Mouse (Mus musculus) Patski (cell line): Measurements from ENCODE around the gene Epn2. TPM values are rescaled to one million over a fixed set of nuclear protein-coding genes. Genes with fewer than 3 reads are reported as not detected.

Source experiments
- ATAC-seq: fragments of 100-300 bp; one replicate; pipeline ENCODE4 v1.8.0; 2021
- CTCF ChIA-PET: fragments of 350-600 bp; sonication (Branson Sonifier 250); formaldehyde crosslinking; loops from one replicate; lab custom pipeline; 2022; ENCODE audit warnings: inconsistent platforms; lab: Charles Lee
- POLR2A ChIA-PET: fragments of 350-600 bp; sonication (Branson Sonifier 250); formaldehyde crosslinking; loops from one replicate; lab custom pipeline; 2022; ENCODE audit warnings: antibody characterized with exemption, inconsistent platforms; lab: Charles Lee
- DNase-seq: peaks from one replicate; pipeline ENCODE4 v3.0.0-alpha.2; 2011; ENCODE audit warnings: low read depth, low spot score
- H3K27me3 ChIP-seq: fragments of 371-371 bp; one replicate; pipeline ENCODE4 v1.5.1; 2021
- CTCF ChIP-seq: fragments of 100-300 bp; IDR thresholded peaks from one replicate; pipeline ENCODE4 v1.5.1; 2021
- in situ Hi-C: fragments of 300-500 bp; cut with MboI; formaldehyde crosslinking; loops from 3 replicates; pipeline ENCODE4 v1.11.1; 2018; ENCODE audit warnings: low pct_unique_long_range_greater_than_20kb, mixed read lengths
- polyA plus RNA-seq: library from polyadenylated mRNA; unstranded; gene quantifications from one replicate; pipeline ENCODE4 v1.2.3, GENCODE M21; 2021

Gene Epn2
- polyA plus RNA-seq, 1 experiment from 2014 or later: 84.4 TPM

DNA sequence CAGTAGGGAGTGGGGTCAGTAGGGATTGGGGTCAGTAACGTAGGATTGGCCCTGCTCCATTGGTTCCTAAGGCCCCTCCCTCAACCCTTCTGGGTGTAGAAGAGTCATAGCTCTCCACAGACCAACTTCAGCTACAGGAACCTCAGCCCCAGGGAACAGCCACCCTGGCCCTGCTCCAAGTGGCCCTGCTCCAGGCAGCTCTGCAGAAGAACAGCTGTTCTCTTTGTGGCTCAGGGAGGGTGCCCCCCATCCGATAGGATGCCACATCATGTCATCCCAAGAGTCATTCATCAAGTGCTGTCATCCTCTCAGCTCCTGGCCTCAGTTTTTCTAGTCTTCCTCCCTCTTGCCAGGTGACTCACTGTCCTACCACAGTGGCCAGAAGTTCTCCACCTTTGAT is 92.1 kb downstream of the Epn2 start:
- no peaks in the 10 kb centered on the region for H3K27me3 ChIP-seq
- TF ChIP-seq CTCF: no peak

DNA sequence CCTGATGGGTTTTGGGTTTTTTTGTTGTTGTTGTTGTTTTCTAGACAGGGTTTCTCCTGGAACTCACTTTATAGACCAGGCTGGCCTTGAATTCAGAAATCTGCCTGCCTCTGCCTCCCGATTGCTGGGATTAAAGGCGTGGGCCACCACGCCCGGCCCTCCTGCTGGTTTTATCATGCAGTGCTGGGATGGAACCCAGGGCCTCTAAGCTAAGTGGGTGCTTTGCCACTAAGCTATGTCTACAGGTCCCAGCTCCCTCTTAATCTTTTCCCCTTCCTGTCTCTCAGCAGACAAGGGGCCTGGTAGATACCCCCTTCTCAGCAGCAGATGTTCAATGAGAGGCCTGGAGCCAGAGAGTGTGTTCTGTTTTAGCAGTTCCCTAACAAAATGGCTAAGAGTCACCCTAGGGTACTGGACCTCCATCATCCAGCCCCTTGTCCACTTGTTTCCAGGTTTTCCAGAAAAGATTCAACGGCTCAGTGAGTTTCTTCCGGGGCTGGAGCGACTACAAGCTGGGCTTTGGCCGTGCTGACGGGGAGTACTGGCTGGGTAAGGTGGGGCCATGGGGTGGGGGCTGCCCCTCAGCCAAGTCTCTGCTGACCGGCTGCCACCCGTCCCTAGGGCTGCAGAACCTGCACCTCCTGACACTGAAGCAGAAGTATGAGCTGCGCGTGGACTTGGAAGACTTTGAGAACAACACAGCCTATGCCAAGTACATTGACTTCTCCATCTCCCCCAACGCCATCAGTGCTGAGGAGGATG is 92.8 kb downstream of the Epn2 start:
- in situ Hi-C loops: no loop called here
- CTCF ChIA-PET: interaction anchor here (1.1 to 1.6 kb wide), 2 partner anchors 18 kb away, joined by 3 read pairs; partner anchors contain the start of gene B9d1
- no peak for DNase-seq
- TF ChIP-seq CTCF: no peak
- ATAC-seq: no peak
- POLR2A ChIA-PET: no interaction called here
- no peaks in the 10 kb centered on the region for H3K27me3 ChIP-seq

More for the DNA sequence above, 92.1 kb downstream of the Epn2 start:
- no peak for DNase-seq
- ChIA-PET POLR2A (no interaction called here), CTCF (interaction anchor here (1.6 kb wide), 1 partner anchor 17 kb away, joined by 3 read pairs; the partner anchor contains the start of gene B9d1)
- in situ Hi-C loops: no loop called here
- no peak for ATAC-seq

DNA sequence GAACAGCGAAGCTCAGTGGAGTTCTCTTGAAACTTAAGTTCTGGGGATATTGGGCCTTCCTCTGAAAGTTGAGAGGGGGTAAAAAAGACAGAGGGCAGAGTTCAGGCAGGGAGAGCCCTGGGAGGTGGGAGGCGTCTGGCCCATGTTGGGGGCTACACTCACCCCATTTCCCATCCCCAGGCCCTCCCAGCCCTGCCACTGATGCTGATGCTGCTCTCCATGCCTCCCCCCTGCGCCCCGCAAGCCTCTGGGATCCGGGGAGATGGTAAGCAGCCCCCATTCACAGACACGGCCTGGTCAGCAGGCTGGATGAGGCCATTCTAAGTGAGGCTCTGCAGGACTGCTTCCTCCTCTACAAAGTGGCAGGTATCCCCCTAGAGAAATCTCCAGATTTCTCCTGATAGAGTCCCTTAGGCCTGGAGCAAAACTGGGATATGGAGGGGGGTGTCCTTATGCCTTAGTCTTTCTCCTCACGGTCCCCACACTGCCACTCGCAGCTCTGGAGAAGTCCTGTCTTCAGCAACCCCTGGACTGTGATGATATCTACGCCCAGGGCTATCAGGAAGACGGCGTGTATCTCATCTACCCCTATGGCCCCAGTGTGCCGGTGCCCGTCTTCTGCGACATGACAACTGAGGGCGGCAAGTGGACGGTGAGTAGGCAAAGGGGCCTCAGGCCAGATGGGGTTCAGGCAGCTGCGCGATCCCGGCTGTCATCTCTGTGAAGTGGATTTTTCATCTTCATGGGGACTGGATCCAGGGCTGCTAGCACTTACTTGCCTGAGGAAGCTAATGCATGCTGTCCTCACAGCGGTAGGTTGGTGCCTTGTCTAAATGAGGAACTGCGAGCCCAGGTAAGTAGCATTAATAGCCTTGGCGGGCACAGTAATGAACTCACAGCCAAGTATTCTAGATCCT is 93.7 kb downstream of the Epn2 start:
- ATAC-seq: no peak
- TF ChIP-seq CTCF: no peak
- POLR2A ChIA-PET: no interaction called here
- CTCF ChIA-PET: interaction anchor here (1.1 kb wide), 1 partner anchor 18 kb away, joined by 3 read pairs; no protein-coding TSS in a partner anchor
- no peaks in the 10 kb centered on the region for H3K27me3 ChIP-seq
- in situ Hi-C loops: no loop called here
- DNase-seq: no peak

DNA sequence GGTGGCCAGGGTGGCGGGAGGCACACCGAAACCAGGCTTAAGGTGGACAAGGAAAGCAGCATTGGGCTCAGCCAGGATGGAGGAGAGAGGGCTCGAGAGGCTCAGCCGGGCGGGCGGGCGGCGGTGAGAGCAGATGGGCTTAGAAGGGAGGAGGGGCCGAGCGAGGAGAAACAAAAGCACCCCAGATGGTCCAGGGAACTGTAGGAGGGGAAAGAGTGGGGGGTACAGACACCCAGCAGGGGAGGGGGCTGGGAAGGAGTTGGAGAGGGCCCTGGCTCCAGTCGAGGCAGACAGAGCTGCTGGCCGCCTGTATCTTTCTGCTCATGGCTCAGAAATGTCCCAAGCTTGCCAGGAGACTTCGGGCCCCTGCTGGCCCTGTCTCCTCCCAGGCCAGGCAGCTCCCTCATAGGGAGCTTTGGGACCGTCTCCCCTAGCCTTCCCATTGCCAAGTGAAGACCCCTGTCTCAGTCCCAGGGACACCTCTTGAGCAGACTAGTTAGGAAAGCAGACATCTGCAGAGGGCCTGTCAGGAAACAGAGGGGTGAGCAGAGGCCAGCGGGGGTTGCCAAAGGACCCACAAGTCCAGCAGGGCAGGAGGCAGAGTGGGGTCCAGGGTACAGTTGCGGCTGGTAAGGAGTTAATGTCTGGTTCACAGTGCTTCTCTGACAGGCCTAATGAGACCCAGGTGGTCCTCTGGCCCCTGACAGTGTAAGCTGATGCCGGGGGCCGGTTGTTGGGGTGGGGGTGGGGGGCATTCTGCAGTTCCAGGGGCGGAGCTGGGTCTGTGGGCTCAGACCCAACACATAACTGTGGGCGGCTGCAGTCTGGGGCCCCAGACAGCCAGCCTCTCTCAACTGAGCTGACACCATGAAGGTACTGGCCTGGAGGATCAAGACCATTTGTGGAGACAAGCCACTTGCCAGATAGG is 94.6 kb downstream of the Epn2 start, which contains the start of gene Mfap4:
Gene Mfap4, plus strand, starts transcription at position 819 of the 928 bp plus-strand sequence.
- no peak for TF ChIP-seq CTCF
- ChIA-PET POLR2A (no interaction called here), CTCF (interaction anchor here (1.1 kb wide), 1 partner anchor 19 kb away, joined by 3 read pairs; no protein-coding TSS in a partner anchor)
- in situ Hi-C loops: no loop called here
- DNase-seq (no peak), ATAC-seq (no peak)
- no peaks in the 10 kb centered on the region for H3K27me3 ChIP-seq

DNA sequence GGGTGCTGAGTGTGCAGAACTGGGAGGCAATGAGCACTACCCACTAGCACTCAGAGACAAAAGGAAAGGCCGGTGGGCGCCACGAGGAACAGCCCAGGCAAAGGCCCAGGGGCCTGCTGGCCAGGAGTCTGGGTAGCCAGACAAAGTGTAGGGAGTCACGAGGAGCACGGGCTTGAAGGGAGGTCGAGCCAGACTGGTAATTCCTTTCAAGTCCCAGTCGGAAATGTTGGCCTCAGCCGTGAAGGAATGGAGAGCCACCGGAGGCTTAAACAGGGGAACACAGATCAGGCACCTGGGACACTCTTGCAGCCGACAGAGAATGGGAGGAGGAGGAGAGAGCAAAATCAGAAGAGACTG is 95.3 kb downstream of the Epn2 start:
- ATAC-seq (no peak), DNase-seq (no peak)
- in situ Hi-C loops: no loop called here
- no peaks in the 10 kb centered on the region for H3K27me3 ChIP-seq
- no peak for TF ChIP-seq CTCF
- POLR2A ChIA-PET: no interaction called here
- CTCF ChIA-PET: no interaction called here

DNA sequence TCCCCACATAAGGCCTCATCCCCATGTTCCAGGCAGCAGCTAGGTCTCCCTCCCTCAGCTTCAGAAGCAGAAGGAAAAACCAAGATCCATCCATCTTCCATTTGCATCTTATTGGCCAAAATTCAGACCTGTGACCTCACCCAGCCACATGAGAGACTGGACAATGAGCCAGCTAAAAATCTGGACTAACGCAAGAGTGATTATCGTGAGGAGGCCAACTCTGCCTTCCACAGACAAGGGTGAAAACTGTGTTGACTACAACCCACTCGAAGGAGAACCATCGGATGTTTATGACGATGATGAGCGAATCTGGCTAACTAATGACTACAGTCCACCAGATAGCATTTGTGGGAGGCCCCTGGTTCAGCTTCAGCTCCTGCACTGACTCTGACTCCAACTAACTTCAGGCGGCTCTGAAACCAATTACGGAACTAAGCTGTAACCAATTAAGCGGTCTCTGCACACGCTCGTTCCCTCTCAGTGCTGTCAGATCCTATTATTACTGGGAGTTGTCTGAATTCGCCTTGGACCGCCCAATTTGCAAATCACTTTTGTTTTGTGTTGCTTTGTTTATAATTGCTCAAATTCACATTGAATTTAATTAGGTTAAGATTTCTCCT is 96.2 kb downstream of the Epn2 start:
- DNase-seq (no peak), ATAC-seq (no peak)
- H3K27me3 ChIP-seq: no peaks in the 10 kb centered on the region
- POLR2A ChIA-PET: no interaction called here
- in situ Hi-C loops: no loop called here
- CTCF ChIA-PET: no interaction called here
- TF ChIP-seq CTCF: no peak

DNA sequence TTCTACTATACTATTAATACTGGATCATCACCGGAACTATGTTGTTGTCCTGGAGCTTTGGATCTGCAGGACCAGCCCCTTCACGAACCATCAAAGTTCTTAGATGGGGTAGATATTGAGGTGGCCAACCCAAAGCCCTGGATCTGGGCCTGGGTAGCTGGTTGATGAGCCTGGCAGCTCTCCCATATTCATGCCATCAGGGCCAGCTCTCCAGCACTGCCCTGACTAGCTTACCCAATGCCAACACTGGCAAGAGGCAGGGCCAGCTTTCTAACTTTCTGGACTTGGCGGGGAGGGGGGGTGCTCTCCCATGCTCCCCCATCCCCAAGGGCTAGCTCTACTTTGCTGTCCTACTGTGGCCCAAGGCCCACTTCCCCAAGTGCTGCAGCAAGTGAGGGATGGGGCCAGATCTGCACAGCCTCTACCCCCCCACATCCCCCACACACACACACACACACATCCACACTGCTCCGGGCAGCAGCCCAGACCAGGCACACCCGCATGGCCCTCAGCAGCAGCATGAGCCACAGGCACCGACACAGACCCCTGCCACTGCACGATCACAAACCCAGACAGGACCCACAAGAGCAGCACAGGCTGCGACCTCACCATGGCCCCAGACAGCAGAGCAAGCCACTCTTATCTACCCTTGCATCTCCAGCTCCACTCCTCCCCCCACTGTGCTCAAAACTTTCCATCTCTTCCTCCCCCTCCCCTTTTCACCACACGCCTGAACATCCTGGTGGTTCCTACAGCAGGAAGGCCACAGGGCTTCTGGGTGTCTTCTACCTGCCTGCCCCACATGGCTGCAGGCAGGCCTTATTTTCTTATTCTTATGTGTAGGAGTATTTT is 98.0 kb downstream of the Epn2 start:
- ChIA-PET CTCF (no interaction called here), POLR2A (no interaction called here)
- no peak for TF ChIP-seq CTCF
- in situ Hi-C loops: no loop called here
- ATAC-seq: no peak
- no peak for DNase-seq
- H3K27me3 ChIP-seq: no peaks in the 10 kb centered on the region

DNA sequence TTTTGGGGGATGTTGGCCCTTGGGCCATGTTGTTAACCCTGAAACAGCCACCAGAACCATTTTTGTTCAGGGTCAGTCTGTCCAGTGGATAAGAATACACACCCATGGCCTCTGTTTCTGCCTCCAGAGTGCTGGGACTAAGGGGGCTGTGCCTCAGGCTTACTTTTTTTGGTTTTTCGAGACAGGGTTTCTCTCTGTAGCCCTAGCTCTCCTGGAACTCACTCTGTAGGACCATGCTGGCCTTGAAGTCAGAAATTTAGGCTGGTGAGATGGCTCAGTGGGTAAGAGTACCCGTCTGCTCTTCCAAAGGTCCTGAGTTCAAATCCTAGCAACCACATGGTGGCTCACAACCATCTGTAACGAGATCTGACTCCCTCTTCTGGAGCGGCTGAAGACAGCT is 100.7 kb downstream of the Epn2 start:
- H3K27me3 ChIP-seq: no peaks in the 10 kb centered on the region
- TF ChIP-seq CTCF: no peak
- POLR2A ChIA-PET: interaction anchor here (1.1 kb wide), 1 partner anchor 16 kb away, joined by 3 read pairs; no protein-coding TSS in a partner anchor
- DNase-seq (no peak), ATAC-seq (no peak)
- in situ Hi-C loops: no loop called here
- CTCF ChIA-PET: no interaction called here
